In the genomic region with DNA sequence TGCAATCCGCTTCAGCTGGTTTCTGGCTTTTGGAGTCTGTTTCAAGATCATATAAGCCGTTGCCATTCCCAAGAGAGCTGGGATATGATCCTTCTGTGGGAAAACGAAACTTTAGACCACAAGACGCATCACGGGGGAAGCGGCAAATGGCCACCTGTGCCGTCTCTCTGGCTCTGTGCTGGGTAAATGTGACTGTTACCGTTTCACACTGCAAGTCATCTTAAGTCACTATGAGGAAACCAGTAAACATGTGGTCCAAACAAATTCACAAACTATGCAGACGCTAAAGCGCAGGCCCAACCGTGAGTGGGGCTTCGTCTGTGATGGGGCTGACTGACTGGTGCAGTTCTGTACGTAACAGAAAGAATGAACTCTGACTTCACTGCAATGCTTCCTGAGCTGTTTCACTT, we compare ENCODE assay signal across 17 mouse cellular contexts.
DNase-seq lines count a peak whose midpoint lies in the region; ATAC-seq and TF ChIP-seq lines count a peak whose summit lies in the region.
"Had no signal": no experiment of that assay in that cellular context is flagged by ENCODE, and none has a peak within 500 bp of the region (broad histone marks: within the 10 kb centered on the region; RNA-seq: fewer than 3 reads in every experiment).

No protein-coding gene starts in this region.

- ATAC-seq in forebrain, embryonic 13.5 days = no peak
- no peak for ATAC-seq in forebrain, embryonic 14.5 days
- ATAC-seq in embryonic facial prominence, embryonic 13.5 days (ENCODE audit: insufficient number of reproducible peaks, insufficient read depth, low FRiP score, low TSS enrichment, low read depth) = no peak
- ATAC-seq: intestine, embryonic 15.5 days; midbrain, embryonic 15.5 days had no signal

- peak overlapping the region; percentile 21 for H3K27ac ChIP-seq in forebrain, embryonic 13.5 days
- no peak overlapping the region for H3K27ac ChIP-seq in forebrain, embryonic 14.5 days (ENCODE audit: low read depth, low read length)
- H3K27ac ChIP-seq in layer of hippocampus, adult 2 months = peak overlapping the region; percentile 63
- H3K27ac ChIP-seq in embryonic facial prominence, embryonic 13.5 days = no peak overlapping the region
- H3K27ac ChIP-seq: hindbrain, embryonic 10.5 days; intestine, embryonic 15.5 days; liver, embryonic 13.5 days; midbrain, embryonic 15.5 days had no signal

- H3K4me2 ChIP-seq in forebrain, embryonic 13.5 days = no peak overlapping the region
- H3K4me2 ChIP-seq in forebrain, embryonic 14.5 days (ENCODE audit: low read length) = no peak overlapping the region
- peak overlapping the region; percentile 37 for H3K4me2 ChIP-seq in embryonic facial prominence, embryonic 13.5 days
- H3K4me2 ChIP-seq in myocyte (ENCODE audit: low read depth) = peak overlapping the region; percentile 15
- H3K4me2 ChIP-seq: heart, embryonic 11.5 days; intestine, embryonic 15.5 days; liver, embryonic 13.5 days; midbrain, embryonic 15.5 days had no signal

- H3K4me1 ChIP-seq in forebrain, embryonic 13.5 days = no peaks in the 10 kb centered on the region
- no peaks in the 10 kb centered on the region for H3K4me1 ChIP-seq in forebrain, embryonic 14.5 days (ENCODE audit: control insufficient read depth, insufficient read depth, low read length)
- peaks cover 3% of the 10 kb centered on the region; the same call in 1 of the 2 replicates for H3K4me1 ChIP-seq in embryonic facial prominence, embryonic 13.5 days
- H3K4me1 ChIP-seq: hindbrain, embryonic 10.5 days; intestine, embryonic 15.5 days; liver, embryonic 13.5 days; midbrain, embryonic 15.5 days had no signal

- peaks cover 13% of the 10 kb centered on the region; the same call in 1 of the 2 replicates for H3K36me3 ChIP-seq in forebrain, embryonic 13.5 days (ENCODE audit: poor library complexity, severe bottlenecking)
- H3K36me3 ChIP-seq in forebrain, embryonic 14.5 days (ENCODE audit: control insufficient read depth, insufficient read depth, low read length) = peaks cover 17% of the 10 kb centered on the region; the same call in 1 of the 2 replicates
- H3K36me3 ChIP-seq in embryonic facial prominence, embryonic 13.5 days = peaks cover 22% of the 10 kb centered on the region
- H3K36me3 ChIP-seq in myocyte (ENCODE audit: control insufficient read depth, insufficient read depth) = no peaks in the 10 kb centered on the region
- H3K36me3 ChIP-seq: intestine, embryonic 15.5 days; liver, embryonic 13.5 days had no signal

- no peaks in the 10 kb centered on the region for H3K27me3 ChIP-seq in forebrain, embryonic 13.5 days
- no peaks in the 10 kb centered on the region for H3K27me3 ChIP-seq in forebrain, embryonic 14.5 days (replicated peaks; ENCODE audit: control insufficient read depth, insufficient read depth, low read length)
- no peaks in the 10 kb centered on the region for H3K27me3 ChIP-seq in embryonic facial prominence, embryonic 13.5 days
- H3K27me3 ChIP-seq in myocyte (ENCODE audit: control insufficient read depth, insufficient read depth, insufficient read length) = no peaks in the 10 kb centered on the region
- H3K27me3 ChIP-seq: intestine, embryonic 15.5 days; liver, embryonic 13.5 days; midbrain, embryonic 15.5 days had no signal

- H3ac ChIP-seq in myocyte (ENCODE audit: control insufficient read depth, insufficient read length) = no peak overlapping the region

- H3K9me3 ChIP-seq in forebrain, embryonic 13.5 days (replicated peaks) = no peaks in the 10 kb centered on the region
- no peaks in the 10 kb centered on the region for H3K9me3 ChIP-seq in forebrain, embryonic 14.5 days (replicated peaks; ENCODE audit: control insufficient read depth, low read length)
- no peaks in the 10 kb centered on the region for H3K9me3 ChIP-seq in embryonic facial prominence, embryonic 13.5 days
- H3K9me3 ChIP-seq: hindbrain, embryonic 10.5 days; intestine, embryonic 15.5 days; liver, embryonic 13.5 days; midbrain, embryonic 15.5 days had no signal

- no peak for TF ChIP-seq POLR2A in myocyte (IDR thresholded peaks at IDR 0.05; ENCODE audit: insufficient read length, low read depth)

- no peak for TF ChIP-seq CTCF in layer of hippocampus, adult 2 months (conservative IDR thresholded peaks at IDR 0.05)

- H3K79me2 ChIP-seq in myocyte (ENCODE audit: control insufficient read depth, insufficient read depth) = no peaks in the 10 kb centered on the region

- DNase-seq in forebrain, embryonic 14.5 days (ENCODE audit: low spot score) = no peak
- no peak for DNase-seq in layer of hippocampus, adult 2 months (ENCODE audit: low spot score in 2 of 2)
- no peak for DNase-seq in layer of hippocampus, postnatal 10 days (ENCODE audit: low spot score in 2 of 2)
- no peak for DNase-seq in cerebellum, adult 11-12 months
- DNase-seq in adrenal gland, adult (ENCODE audit: inconsistent age in 2 of 2, low spot score in 1 of 2) = no peak
- DNase-seq: adrenal gland, postnatal 36 days; cerebellum, adult 11 months; liver, embryonic 13.5 days; lung, postnatal 10 days; thymus, postnatal 25 days had no signal

- H3K9ac ChIP-seq in forebrain, embryonic 13.5 days = no peak overlapping the region
- H3K9ac ChIP-seq in forebrain, embryonic 14.5 days (ENCODE audit: low read length) = no peak overlapping the region
- no peak overlapping the region for H3K9ac ChIP-seq in embryonic facial prominence, embryonic 13.5 days
- H3K9ac ChIP-seq: intestine, embryonic 15.5 days; liver, embryonic 13.5 days; midbrain, embryonic 15.5 days had no signal

- no peak overlapping the region for H3K4me3 ChIP-seq in forebrain, embryonic 13.5 days
- no peak overlapping the region for H3K4me3 ChIP-seq in forebrain, embryonic 14.5 days (ENCODE audit: low read depth, low read length)
- H3K4me3 ChIP-seq in layer of hippocampus, adult 2 months = no peak overlapping the region
- H3K4me3 ChIP-seq in embryonic facial prominence, embryonic 13.5 days = no peak overlapping the region
- no peak overlapping the region for H3K4me3 ChIP-seq in myocyte
- H3K4me3 ChIP-seq: hindbrain, embryonic 10.5 days; intestine, embryonic 15.5 days; liver, embryonic 13.5 days; midbrain, embryonic 15.5 days had no signal

- whole genome bisulfite sequencing in forebrain, embryonic 13.5 days = 92% methylated on average over 13 of the region's 13 CpGs
- WGBS in forebrain, embryonic 14.5 days = 88% methylated on average over 13 of the region's 13 CpGs
- 50% methylated on average over 13 of the region's 13 CpGs for WGBS in embryonic facial prominence, embryonic 13.5 days

TF ChIP-seq in myocyte, 11 proteins besides CTCF, POLR2A, EP300 and RAD21:
- TF ChIP-seq REST (IDR thresholded peaks at IDR 0.05; ENCODE audit: insufficient read depth, insufficient read length) = no peak
- TF ChIP-seq MYOG (IDR thresholded peaks at IDR 0.05; ENCODE audit: control insufficient read depth in 1 of 3, insufficient read depth in 1 of 3, insufficient read length in 2 of 3, low read depth in 2 of 3) = no peak
- TF ChIP-seq MYOD1 (IDR thresholded peaks at IDR 0.05; ENCODE audit: control insufficient read depth in 1 of 3, insufficient read length in 2 of 3, low read depth in 2 of 3) = no peak
- no peak for TF ChIP-seq SRF (IDR thresholded peaks at IDR 0.05; ENCODE audit: control insufficient read depth, insufficient read length, low read depth)
- TF ChIP-seq CEBPB (IDR thresholded peaks at IDR 0.05; ENCODE audit: insufficient read depth, poor library complexity, severe bottlenecking) = no peak
- no peak for TF ChIP-seq POLR2AphosphoS2 (IDR thresholded peaks at IDR 0.05; ENCODE audit: insufficient read length, low read depth)

Comparison
In these comparisons a context has a peak if more than half of its experiments do, and no peak if none do; other contexts are left out.
1. H3K27ac ChIP-seq: peak in forebrain, embryonic 13.5 days (single experiment) and layer of hippocampus, adult 2 months (single experiment); none in forebrain, embryonic 14.5 days (single experiment) and embryonic facial prominence, embryonic 13.5 days (single experiment).
2. H3K4me2 ChIP-seq: peak in embryonic facial prominence, embryonic 13.5 days (single experiment) and myocyte (single experiment); none in forebrain, embryonic 13.5 days (single experiment) and forebrain, embryonic 14.5 days (single experiment).